Mouse (Mus musculus) myocyte (in vitro differentiated cells): ENCODE measurements around the gene St3gal3. TPM values are rescaled to one million over a fixed set of nuclear protein-coding genes. Genes with fewer than 3 reads are reported as not detected.

ENCODE experiments used
- H3K27me3 ChIP-seq: one replicate; pipeline ENCODE4 v1.6.1; 2011; ENCODE audit not compliant: control insufficient read depth, insufficient read depth, insufficient read length
- H3K36me3 ChIP-seq: one replicate; pipeline ENCODE4 v1.6.1; 2011; ENCODE audit not compliant: control insufficient read depth, insufficient read depth
- H3K4me2 ChIP-seq: one replicate; pipeline ENCODE4 v1.6.1; 2011; ENCODE audit warnings: low read depth, control low read depth
- H3K4me3 ChIP-seq: one replicate; pipeline ENCODE4 v1.5.1; 2011; ENCODE audit warnings: mild to moderate bottlenecking, control low read depth, moderate library complexity
- H3K79me2 ChIP-seq: one replicate; pipeline ENCODE4 v1.6.1; 2011; ENCODE audit not compliant: control insufficient read depth, insufficient read depth
- H3ac ChIP-seq: one replicate; pipeline ENCODE4 v1.6.1; 2011; ENCODE audit not compliant: control insufficient read depth, insufficient read length
- CEBPB ChIP-seq: IDR thresholded peaks from 2 replicates; pipeline ENCODE4 v1.6.1; 2011; ENCODE audit warnings: mild to moderate bottlenecking, moderate library complexity; ENCODE audit not compliant: poor library complexity, insufficient read depth, severe bottlenecking
- E2F4 ChIP-seq: IDR thresholded peaks from one replicate; pipeline ENCODE4 v1.6.1; 2011; ENCODE audit warnings: mild to moderate bottlenecking, control low read depth, moderate library complexity; ENCODE audit not compliant: insufficient read depth
- MAX ChIP-seq: IDR thresholded peaks from one replicate; pipeline ENCODE4 v1.6.1; 2011; ENCODE audit warnings: low read depth, mild to moderate bottlenecking, control low read depth
- MYOD1 ChIP-seq, 3 experiments: IDR thresholded peaks; one replicate each; pipeline ENCODE4 v1.6.1; 2011; ENCODE audit warnings: control low read depth in 2 of 3, low read depth in 2 of 3, mild to moderate bottlenecking in 2 of 3, moderate library complexity in 1 of 3; ENCODE audit not compliant: insufficient read length in 2 of 3, control insufficient read depth in 1 of 3
- MYOG ChIP-seq, 3 experiments: IDR thresholded peaks; one replicate each; pipeline ENCODE4 v1.6.1; 2011; ENCODE audit warnings: control low read depth in 2 of 3, low read depth in 2 of 3, mild to moderate bottlenecking in 2 of 3; ENCODE audit not compliant: insufficient read length in 2 of 3, control insufficient read depth in 1 of 3, insufficient read depth in 1 of 3
- POLR2A ChIP-seq: IDR thresholded peaks from one replicate; pipeline ENCODE4 v1.6.1; 2011; ENCODE audit warnings: low read depth, mild to moderate bottlenecking, control low read depth, moderate library complexity; ENCODE audit not compliant: insufficient read length
- POLR2AphosphoS2 ChIP-seq: IDR thresholded peaks from one replicate; pipeline ENCODE4 v1.6.1; 2011; ENCODE audit warnings: low read depth, control low read depth; ENCODE audit not compliant: insufficient read length
- REST ChIP-seq: IDR thresholded peaks from one replicate; pipeline ENCODE4 v1.6.1; 2011; ENCODE audit warnings: mild to moderate bottlenecking, control low read depth, moderate library complexity; ENCODE audit not compliant: insufficient read depth, insufficient read length
- SRF ChIP-seq: IDR thresholded peaks from one replicate; pipeline ENCODE4 v1.6.1; 2011; ENCODE audit warnings: low read depth; ENCODE audit not compliant: control insufficient read depth, insufficient read length
- TCF12 ChIP-seq: IDR thresholded peaks from one replicate; pipeline ENCODE4 v1.6.1; 2011; ENCODE audit warnings: mild to moderate bottlenecking, control low read depth; ENCODE audit not compliant: poor library complexity, insufficient read depth, severe bottlenecking
- TCF3 ChIP-seq: IDR thresholded peaks from one replicate; pipeline ENCODE4 v1.6.1; 2011; ENCODE audit warnings: low read depth, control low read depth; ENCODE audit not compliant: insufficient read length
- USF1 ChIP-seq: IDR thresholded peaks from one replicate; pipeline ENCODE4 v1.6.1; 2011; ENCODE audit warnings: low read depth, mild to moderate bottlenecking, control low read depth, moderate library complexity
- polyA plus RNA-seq: library from polyadenylated mRNA; unstranded; fragments of >200 nt; fragmentation: generic; extraction: Trizol; gene quantifications from one replicate; pipeline ENCODE4 v1.2.1, GENCODE M21; 2012; ENCODE audit warnings: missing spikeins

The St3gal3 gene
- polyA plus RNA-seq, 1 experiment, result 45.1 TPM

DNA sequence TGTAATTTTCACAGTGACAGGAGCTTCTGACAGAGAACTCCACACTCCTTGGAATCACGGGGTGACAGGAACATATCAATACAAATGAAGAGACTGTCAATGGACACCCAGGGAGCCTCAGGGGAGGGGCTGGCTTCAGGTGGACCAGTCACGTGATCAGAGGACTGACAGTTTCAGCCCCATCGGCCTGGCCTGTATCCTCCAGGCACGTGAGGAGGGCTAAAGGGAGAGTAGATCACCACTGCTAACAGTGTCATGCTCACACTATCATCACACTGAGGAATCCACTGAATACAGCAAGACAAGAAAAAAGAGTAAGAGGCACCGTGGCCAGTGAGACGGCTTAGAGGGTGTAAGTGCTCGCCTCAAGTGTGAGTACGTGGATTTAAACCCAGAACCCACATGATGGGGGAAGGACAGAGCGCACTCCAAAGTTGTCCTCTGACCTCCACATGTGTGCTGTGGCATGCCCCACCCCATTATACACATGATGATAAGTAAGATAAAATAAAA, 124.0 kb downstream of the St3gal3 start:
- no peak overlapping the region for H3ac ChIP-seq
- peaks cover 6% of the 10 kb centered on the region for H3K36me3 ChIP-seq
- TF ChIP-seq USF1, result no peak
- no peak for TF ChIP-seq TCF12
- no peak for TF ChIP-seq MYOG (IDR thresholded peaks at IDR 0.05; ENCODE audit: control insufficient read depth in 1 of 3, insufficient read depth in 1 of 3, insufficient read length in 2 of 3, low read depth in 2 of 3)
- TF ChIP-seq E2F4, result no peak
- TF ChIP-seq SRF, result no peak
- no peak for TF ChIP-seq MYOD1 (IDR thresholded peaks at IDR 0.05; ENCODE audit: control insufficient read depth in 1 of 3, insufficient read length in 2 of 3, low read depth in 2 of 3)
- H3K79me2 ChIP-seq, result peaks cover 7% of the 10 kb centered on the region
- no peak overlapping the region for H3K4me3 ChIP-seq
- H3K27me3 ChIP-seq, result no peaks in the 10 kb centered on the region
- no peak overlapping the region for H3K4me2 ChIP-seq

DNA sequence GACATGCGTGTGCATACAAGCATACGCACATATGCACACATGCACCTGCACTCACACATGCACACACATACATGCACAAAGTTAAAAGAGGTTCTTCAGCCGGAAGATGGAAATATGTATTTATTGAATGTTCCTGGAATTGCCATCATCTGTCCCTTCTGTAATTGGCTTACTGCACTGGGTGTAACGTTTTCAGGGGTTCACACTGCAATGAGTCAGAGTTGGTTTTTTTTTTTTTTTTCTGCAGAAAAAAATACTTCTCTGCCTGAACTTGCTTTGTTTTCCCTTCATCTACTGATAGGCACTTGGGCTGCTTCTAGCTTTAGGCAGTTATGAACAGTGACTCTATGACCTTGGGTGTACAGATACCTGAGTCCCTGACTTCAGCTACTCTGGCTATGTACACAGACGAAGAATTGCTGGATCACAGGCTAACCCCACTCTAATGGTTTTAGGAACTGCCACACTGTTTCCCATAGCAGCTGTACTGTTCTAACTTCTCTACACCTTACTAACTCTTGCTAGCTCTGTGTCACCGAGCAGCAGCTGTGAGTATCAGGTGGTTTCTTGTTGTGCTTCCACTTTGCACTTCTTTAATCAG, 126.2 kb downstream of the St3gal3 start:
- Histone ChIP-seq H3K27me3 (no peaks in the 10 kb centered on the region), H3K4me3 (no peak overlapping the region), H3K79me2 (peaks cover 7% of the 10 kb centered on the region), H3K36me3 (peaks cover 6% of the 10 kb centered on the region), H3ac (no peak overlapping the region), H3K4me2 (peak overlapping the region; percentile 39)
- TF ChIP-seq SRF, result no peak
- TF ChIP-seq E2F4, result no peak

DNA sequence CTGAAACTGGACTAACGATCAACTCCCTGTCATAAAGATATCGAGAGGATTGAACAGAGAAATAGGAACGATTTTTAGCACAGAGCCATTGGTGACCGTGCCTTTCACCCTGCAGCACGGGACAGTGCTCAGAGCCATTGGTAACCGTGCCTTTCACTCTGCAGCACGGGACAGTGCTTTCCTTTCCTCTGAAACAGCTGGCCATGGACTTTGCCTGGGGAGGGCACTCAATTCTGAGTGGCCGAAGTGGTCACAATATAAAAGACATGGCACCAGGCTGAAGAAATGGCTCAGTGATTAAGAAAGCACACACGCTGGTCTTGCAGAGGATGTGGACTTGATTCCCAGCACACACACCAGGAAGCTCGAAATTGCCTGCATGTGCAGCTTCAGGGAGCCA, 133.4 kb downstream of the St3gal3 start:
- Histone ChIP-seq H3K79me2 (no peaks in the 10 kb centered on the region), H3ac (no peak overlapping the region), H3K36me3 (no peaks in the 10 kb centered on the region)

DNA sequence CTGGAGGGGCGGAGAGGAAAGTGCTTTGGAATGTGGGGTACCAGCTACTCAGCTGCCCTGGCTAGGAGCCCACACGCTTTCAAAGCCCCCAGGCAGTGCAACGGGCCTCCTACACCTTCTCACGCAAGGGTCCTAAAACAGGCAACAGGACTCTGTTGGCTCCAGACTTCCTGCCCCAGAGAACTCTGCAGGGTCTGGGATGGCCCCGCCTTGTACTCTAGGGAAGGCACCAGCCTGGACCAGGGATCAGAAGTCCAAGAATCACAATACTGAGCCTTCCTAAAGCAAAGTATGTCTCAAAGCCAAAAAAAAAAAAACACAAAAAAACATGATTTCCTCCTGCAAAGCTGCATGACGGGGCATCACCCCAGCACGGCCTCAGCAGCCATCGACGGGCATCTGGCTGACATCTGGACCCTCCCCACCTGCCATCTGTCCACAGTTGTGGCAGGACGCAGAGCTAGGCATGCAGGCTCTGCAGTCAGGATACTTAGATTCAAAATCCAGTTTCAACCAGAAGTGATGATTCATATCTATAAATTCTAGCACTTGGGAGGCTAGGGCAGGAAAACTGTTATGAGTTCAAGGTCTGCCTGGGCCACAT, 134.0 kb downstream of the St3gal3 start:
- H3K36me3 ChIP-seq, result no peaks in the 10 kb centered on the region
- no peak for TF ChIP-seq E2F4
- no peak for TF ChIP-seq TCF3
- no peak for TF ChIP-seq MAX
- TF ChIP-seq REST, result no peak
- no peak for TF ChIP-seq SRF
- peak in 1 of 3 experiments; percentile 11 for TF ChIP-seq MYOG (IDR thresholded peaks at IDR 0.05; ENCODE audit: control insufficient read depth in 1 of 3, insufficient read depth in 1 of 3, insufficient read length in 2 of 3, low read depth in 2 of 3)
- TF ChIP-seq MYOD1 (IDR thresholded peaks at IDR 0.05; ENCODE audit: control insufficient read depth in 1 of 3, insufficient read length in 2 of 3, low read depth in 2 of 3), result peak in 2 of 3 experiments; percentile 47 to 65
- no peak for TF ChIP-seq POLR2AphosphoS2
- TF ChIP-seq CEBPB, result no peak
- H3ac ChIP-seq, result no peak overlapping the region
- H3K79me2 ChIP-seq, result no peaks in the 10 kb centered on the region
- peak overlapping the region; percentile 72 for H3K4me2 ChIP-seq
- H3K4me3 ChIP-seq, result no peak overlapping the region
- H3K27me3 ChIP-seq, result no peaks in the 10 kb centered on the region

More for the DNA sequence above, 133.4 kb downstream of the St3gal3 start:
- H3K4me3 ChIP-seq, result no peak overlapping the region
- H3K4me2 ChIP-seq, result peak overlapping the region; percentile 72
- H3K27me3 ChIP-seq, result no peaks in the 10 kb centered on the region
- TF ChIP-seq TCF3, result no peak
- no peak for TF ChIP-seq CEBPB
- no peak for TF ChIP-seq TCF12

DNA sequence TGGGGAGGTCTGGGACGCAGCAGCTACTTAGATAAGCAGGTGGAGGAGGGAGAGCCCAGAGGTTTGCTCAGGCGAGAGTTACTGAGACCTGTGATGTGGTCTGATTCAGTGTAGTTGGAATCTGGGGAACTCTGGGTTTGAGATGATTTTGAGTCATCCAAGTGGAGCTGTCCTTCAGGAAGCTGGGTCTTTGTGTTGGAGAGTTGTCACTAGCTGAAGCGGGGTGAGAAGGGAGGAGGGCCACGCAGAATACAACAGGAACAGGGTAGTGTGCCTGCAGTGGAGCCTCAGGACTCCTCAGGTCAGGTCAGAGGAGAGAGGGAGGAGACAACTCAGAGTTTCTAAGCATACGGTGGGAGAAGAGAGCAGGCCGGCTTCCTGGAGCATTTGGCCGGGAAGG, 134.8 kb downstream of the St3gal3 start:
- no peak for TF ChIP-seq TCF12
- Histone ChIP-seq H3K4me3 (no peak overlapping the region), H3K27me3 (no peaks in the 10 kb centered on the region), H3K36me3 (no peaks in the 10 kb centered on the region), H3K4me2 (peak overlapping the region; percentile 19), H3ac (no peak overlapping the region), H3K79me2 (no peaks in the 10 kb centered on the region)

DNA sequence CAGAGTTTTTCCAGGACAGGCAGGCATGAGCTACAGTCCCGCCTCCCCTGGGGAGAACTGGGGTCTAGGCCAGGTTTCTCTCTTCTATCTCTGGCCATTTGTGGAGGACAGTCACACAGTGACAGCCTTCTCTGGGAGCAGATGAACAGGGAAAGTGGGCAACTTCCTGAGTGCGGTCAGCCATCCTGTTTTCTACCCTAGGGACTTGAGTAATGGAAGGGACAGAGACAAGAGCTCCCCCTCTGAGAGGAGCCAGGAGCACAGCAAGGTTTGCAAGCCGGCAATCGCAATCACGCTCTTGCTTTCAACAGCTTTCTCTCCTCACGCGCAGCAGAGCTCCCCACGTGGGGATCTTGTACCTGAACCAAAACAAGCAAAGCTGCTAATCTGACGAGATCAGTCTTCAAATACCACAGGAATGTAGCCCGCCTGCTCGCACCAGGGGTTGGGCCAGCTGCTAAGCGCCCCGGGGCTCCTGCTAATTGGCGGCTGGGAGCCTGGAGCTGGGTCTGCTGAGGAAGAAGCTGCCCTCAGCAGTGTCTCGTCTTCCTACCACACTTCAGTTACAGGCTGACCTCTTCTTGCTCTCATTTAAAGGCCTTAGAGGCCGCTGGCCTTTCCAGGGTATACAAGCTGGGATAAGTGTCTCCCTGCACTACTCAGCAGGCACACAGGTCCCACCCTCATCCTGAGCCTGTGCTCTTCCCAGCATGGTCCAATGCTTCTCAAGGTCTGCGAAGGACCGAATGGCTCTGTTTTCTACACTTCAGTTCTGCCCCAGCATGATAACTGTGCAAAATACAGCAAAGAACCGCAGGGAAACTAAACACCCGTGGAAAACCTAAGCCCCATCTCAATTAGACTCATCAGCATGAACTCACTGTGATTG, 137.1 kb downstream of the St3gal3 start:
- H3ac ChIP-seq, result no peak overlapping the region
- H3K27me3 ChIP-seq, result no peaks in the 10 kb centered on the region
- peak overlapping the region; percentile 78 for H3K4me2 ChIP-seq
- no peak for TF ChIP-seq REST
- TF ChIP-seq POLR2AphosphoS2, result no peak
- TF ChIP-seq TCF12, result peak; percentile 58
- TF ChIP-seq POLR2A, result no peak
- 0 out of 2 replicates have a peak, but pooled peaks have one; percentile 35 for TF ChIP-seq CEBPB
- peak; percentile 59 for TF ChIP-seq MAX
- no peak for TF ChIP-seq SRF
- no peak for TF ChIP-seq TCF3
- peak; percentile 48 to 91 (median 64) for TF ChIP-seq MYOG (IDR thresholded peaks at IDR 0.05; ENCODE audit: control insufficient read depth in 1 of 3, insufficient read depth in 1 of 3, insufficient read length in 2 of 3, low read depth in 2 of 3)
- no peak for TF ChIP-seq E2F4
- peak in 2 of 3 experiments; percentile 67 to 77 for TF ChIP-seq MYOD1 (IDR thresholded peaks at IDR 0.05; ENCODE audit: control insufficient read depth in 1 of 3, insufficient read length in 2 of 3, low read depth in 2 of 3)
- TF ChIP-seq USF1, result peak; percentile 72
- no peaks in the 10 kb centered on the region for H3K79me2 ChIP-seq
- no peak overlapping the region for H3K4me3 ChIP-seq
- no peaks in the 10 kb centered on the region for H3K36me3 ChIP-seq
